Mouse (Mus musculus) cerebellum, postnatal 14 days (tissue): Measurements from ENCODE around the gene Fam98b.
A peak's percentile ranks its signal among the peaks of the same experiment; 100 is the strongest.

Experiments
- DNase-seq, 2 experiments: peaks; one replicate each; pipeline ENCODE4 v3.0.0; 2021; ENCODE audit warnings: mixed read lengths in 2 of 2

Fam98b gene

GRCm38 (mm10) chr2:117249255-117250000 is at the start of gene Fam98b:
Fam98b (plus strand) TSS chr2:117249739.
- peak; percentile 95 to 96 for DNase-seq

- no peak for DNase-seq
Observed at GRCm38 (mm10) chr2:117200869-117201338, 48.6 kb upstream of the Fam98b start.

GRCm38 (mm10) chr2:117203350-117203749 is 46.2 kb upstream of the Fam98b start:
- DNase-seq = no peak

- no peak for DNase-seq
Observed at GRCm38 (mm10) chr2:117204534-117204933, 45.0 kb upstream of the Fam98b start.

GRCm38 (mm10) chr2:117205066-117205465 is 44.5 kb upstream of the Fam98b start:
- DNase-seq = no peak

- DNase-seq = no peak
Observed at GRCm38 (mm10) chr2:117210416-117211085, 39.0 kb upstream of the Fam98b start.

GRCm38 (mm10) chr2:117216152-117216551 is 33.4 kb upstream of the Fam98b start:
- peak in 1 of 2 experiments; percentile 13 for DNase-seq

GRCm38 (mm10) chr2:117217695-117218216 is 31.8 kb upstream of the Fam98b start:
- DNase-seq = no peak

- no peak for DNase-seq
Observed at GRCm38 (mm10) chr2:117219536-117219935, 30.0 kb upstream of the Fam98b start.

GRCm38 (mm10) chr2:117222651-117223050 is 26.9 kb upstream of the Fam98b start:
- no peak for DNase-seq

- DNase-seq = no peak
Observed at GRCm38 (mm10) chr2:117228601-117229125, 20.9 kb upstream of the Fam98b start.

GRCm38 (mm10) chr2:117230261-117230660 is 19.3 kb upstream of the Fam98b start:
- DNase-seq = no peak

- DNase-seq = peak; percentile 88 to 95
Observed at GRCm38 (mm10) chr2:117231257-117231656, 18.3 kb upstream of the Fam98b start.

- no peak for DNase-seq
Observed at GRCm38 (mm10) chr2:117241953-117242352, 7.6 kb upstream of the Fam98b start.

GRCm38 (mm10) chr2:117250001-117250510 is 517 bp downstream of the Fam98b start:
- DNase-seq = no peak

- DNase-seq = no peak
Observed at GRCm38 (mm10) chr2:117255415-117255814, 5.9 kb downstream of the Fam98b start.

GRCm38 (mm10) chr2:117257617-117258016 is 8.1 kb downstream of the Fam98b start:
- DNase-seq = no peak

GRCm38 (mm10) chr2:117262184-117262583 is 12.6 kb downstream of the Fam98b start:
- DNase-seq = no peak

- DNase-seq = peak; percentile 88 to 91
Observed at GRCm38 (mm10) chr2:117263786-117264408, 14.4 kb downstream of the Fam98b start.

GRCm38 (mm10) chr2:117288291-117288690 is 38.8 kb downstream of the Fam98b start:
- DNase-seq = peak; percentile 60 to 79

- no peak for DNase-seq
Observed at GRCm38 (mm10) chr2:117299596-117300448, 50.3 kb downstream of the Fam98b start.
